Mouse (Mus musculus) retina, adult 2 months (tissue): ENCODE data around the gene Prf1.

Experiments
- DNase-seq: peaks from one replicate; pipeline ENCODE4 v3.0.0-alpha.2; 2012; ENCODE audit warnings: low read depth, low spot score

Gene Prf1

DNA sequence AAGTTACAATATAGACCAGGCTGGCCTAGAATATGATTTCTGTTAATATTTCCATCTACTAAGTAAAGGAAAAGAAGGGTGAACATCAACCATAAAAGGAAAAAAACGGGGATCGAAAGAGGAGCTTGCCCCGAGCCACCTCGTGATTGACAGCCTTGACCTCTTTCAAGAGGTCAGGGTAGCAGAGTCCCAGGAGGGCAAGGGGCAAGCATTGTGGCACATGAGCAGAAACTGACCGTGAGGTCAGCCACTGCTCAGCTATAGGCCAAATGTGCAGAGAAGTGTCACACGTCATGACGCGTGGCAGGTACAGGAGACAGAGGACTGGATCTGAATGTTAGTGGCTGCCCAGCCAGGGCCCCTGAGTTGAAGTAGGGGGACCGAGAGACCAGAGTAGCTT is 42.6 kb downstream of the Prf1 start:
- no peak for DNase-seq

DNA sequence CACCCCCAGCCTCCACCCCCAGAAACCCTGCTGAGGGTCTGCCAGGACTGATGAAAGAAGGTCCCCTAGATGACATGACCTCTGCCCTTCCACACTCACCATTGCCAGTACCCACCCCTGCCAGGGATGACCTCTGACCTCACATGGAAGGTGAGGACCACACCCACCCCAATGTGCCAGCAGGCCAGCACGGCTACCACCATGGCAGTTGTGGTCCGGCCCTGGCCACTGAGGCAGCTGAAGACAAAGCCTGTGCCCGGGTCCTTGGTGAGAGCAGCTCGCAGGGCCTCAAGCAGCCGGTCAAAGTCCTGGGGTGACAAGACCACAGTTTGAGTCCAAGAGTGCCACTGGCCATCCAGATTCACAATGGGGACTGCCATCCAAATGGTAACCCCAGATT is 43.4 kb downstream of the Prf1 start:
- no peak for DNase-seq

DNA sequence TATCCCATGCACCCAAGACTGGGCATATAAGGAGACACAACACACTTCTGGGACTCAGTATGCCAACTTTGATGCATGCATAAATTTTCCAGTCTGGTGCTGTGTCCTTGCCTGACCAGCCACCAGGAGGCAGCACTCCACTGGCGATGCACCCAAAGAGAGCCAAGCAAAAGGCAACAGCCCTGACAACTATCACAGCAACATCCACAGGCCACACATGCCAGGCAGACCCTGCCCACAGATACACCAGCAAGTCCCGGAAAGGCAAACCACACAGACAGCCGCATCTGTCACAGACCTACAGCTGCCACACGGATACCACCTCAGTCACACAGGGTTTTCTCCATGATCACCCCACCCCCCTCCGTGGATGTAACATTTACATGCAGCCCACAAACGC is 43.9 kb downstream of the Prf1 start:
- peak; percentile 26 for DNase-seq

DNA sequence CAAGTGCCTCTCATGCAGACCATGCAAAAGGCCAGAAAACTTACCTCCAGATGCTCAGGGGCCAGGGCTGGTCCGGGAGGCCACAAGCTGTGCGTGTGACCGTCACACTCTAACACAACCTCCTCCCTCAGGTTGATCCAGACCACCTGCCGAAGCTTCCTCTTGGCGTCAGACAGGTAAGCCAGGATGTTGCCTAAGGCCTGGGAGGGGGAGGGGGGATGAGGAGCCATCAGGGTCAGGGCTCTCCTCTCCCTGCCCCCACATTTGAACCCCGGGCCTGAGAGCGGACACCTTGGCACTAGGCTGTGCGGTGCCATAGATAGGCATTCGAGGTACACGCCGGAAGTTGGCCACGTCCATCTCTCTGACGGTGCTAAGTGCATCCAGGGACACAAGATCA is 45.1 kb downstream of the Prf1 start:
- no peak for DNase-seq

DNA sequence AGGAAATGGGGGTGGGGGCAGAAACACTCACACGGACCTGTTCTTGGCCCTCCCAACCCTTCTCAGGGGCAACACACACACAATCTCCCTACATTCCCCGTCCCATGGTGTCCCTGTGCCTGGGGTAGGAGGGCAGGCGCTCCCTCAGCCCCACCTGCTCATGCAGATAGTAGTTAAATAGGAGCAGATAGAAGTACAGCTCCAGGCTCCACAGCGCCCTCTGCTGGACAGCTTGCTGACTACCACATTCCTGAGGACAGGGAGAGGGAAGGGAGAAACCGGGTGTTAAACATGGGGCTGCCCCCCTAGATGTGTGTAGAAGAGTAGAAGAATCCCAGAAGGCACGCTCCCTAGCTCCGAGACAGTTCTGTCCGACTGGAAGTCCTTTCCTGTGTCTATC is 46.3 kb downstream of the Prf1 start:
- no peak for DNase-seq

DNA sequence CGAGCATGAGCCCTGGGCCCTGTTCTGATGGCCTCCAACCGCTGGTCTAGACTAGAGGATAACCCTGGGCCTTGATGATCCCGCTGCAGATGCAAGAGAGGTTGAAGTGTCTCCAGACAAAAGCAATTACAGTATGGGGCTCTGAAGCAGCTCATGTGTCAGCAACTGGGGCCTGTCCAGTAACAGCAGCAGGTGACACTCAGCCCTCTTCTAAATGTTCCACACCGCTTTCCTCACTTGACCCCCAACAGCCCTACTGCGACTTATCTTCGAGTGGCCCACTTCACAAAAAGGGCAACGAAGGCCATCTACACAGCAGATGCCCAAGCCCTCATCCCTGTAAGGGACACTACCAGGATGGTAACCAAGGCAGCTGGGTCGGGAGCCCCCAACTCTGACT is 47.5 kb downstream of the Prf1 start:
- no peak for DNase-seq

DNA sequence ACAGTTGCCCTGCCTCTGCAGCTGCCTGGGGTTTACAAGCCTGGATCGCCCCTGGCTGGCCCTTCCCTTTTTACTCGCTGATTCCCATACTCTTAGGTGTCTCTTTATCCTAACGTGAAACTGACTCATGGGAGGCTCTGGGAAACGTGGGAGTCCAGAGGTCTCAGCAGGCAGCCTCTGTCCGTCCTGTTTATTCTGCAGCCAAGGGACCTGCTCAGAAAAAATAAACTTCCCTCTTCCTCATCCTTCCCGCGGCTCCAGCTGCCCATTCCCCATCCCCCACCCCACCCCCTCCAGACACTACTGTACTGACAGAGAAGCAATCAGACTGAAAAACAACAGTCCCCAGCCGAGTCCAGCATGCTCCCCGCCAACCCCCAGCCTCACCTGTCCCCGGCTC is 48.7 kb downstream of the Prf1 start:
- DNase-seq: no peak

DNA sequence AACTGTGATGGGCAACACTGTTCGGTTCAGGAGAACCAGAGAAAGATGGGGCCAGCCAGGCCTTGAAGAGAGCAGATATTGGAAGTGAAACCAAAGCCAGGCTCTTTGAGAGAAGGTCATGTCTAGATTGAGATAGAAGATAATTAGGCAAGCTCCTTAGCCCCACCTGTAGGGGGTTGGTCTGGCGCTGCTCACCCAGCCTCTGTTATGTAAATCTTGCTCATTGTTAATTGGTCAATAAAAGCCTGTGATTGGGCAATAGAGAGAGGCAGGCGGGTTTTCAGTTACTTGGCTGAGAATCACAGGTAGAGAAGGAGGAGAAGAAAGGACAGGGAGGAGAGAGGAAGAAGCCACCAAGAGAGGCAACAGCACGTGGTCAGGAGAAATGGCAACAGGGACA is 53.6 kb downstream of the Prf1 start:
- DNase-seq: no peak
